Mouse (Mus musculus) forebrain, postnatal 0 days (tissue): ENCODE measurements at regions not wholly inside any gene's neighbourhood (a gene's known extent, or its start where the extent isn't known, plus 50 kb on each side); places are given as distances from the start of the nearest gene placed in this dataset.

ENCODE experiments used
- ATAC-seq: fragments of 200-750 bp; cut with Nextera tagmentation; 2 replicates; pipeline ENCODE4 v1.8.0; 2017; ENCODE audit warnings: mild to moderate bottlenecking, moderate library complexity
- DNase-seq: peaks from one replicate; pipeline ENCODE4 v3.0.0-alpha.2; 2015
- H3K27ac ChIP-seq: fragments of 300-500 bp; sonication (generic); 2 replicates; pipeline ENCODE4 v1.5.1; 2014; ENCODE audit warnings: low read depth, mild to moderate bottlenecking, antibody characterized with exemption, low read length, moderate library complexity, mixed read lengths
- H3K27me3 ChIP-seq: fragments of 300-500 bp; sonication (generic); 2 replicates; pipeline ENCODE4 v1.6.1; 2014; ENCODE audit warnings: mild to moderate bottlenecking, low read length, mixed read lengths; ENCODE audit not compliant: insufficient read depth
- H3K36me3 ChIP-seq: fragments of 300-500 bp; sonication (generic); 2 replicates; pipeline ENCODE4 v1.6.1; 2014; ENCODE audit warnings: mild to moderate bottlenecking, moderate library complexity; ENCODE audit not compliant: insufficient read depth
- H3K4me1 ChIP-seq: fragments of 300-500 bp; sonication (generic); 2 replicates; pipeline ENCODE4 v1.6.1; 2014; ENCODE audit warnings: antibody characterized with exemption; ENCODE audit not compliant: insufficient read depth
- H3K4me2 ChIP-seq: fragments of 300-500 bp; sonication (generic); 2 replicates; pipeline ENCODE4 v1.6.1; 2014; ENCODE audit warnings: low read depth, mild to moderate bottlenecking, moderate library complexity
- H3K4me3 ChIP-seq: fragments of 300-500 bp; sonication (generic); 2 replicates; pipeline ENCODE4 v1.5.1; 2014; ENCODE audit warnings: low read depth, low read length, mixed read lengths
- H3K9ac ChIP-seq: fragments of 300-500 bp; sonication (generic); 2 replicates; pipeline ENCODE4 v1.6.1; 2014; ENCODE audit warnings: mild to moderate bottlenecking
- H3K9me3 ChIP-seq: fragments of 300-500 bp; sonication (generic); 2 replicates; pipeline ENCODE4 v1.6.1; 2016; ENCODE audit warnings: low read length
- CTCF ChIP-seq: sonication (generic); IDR thresholded peaks from 2 replicates; pipeline ENCODE4 v1.5.1; 2016; ENCODE audit warnings: antibody characterized with exemption, control low read depth, low read depth
- WGBS: fragments of 180-500 bp; shearing (Covaris S2); extraction: QIAGEN DNeasy Blood & Tissue Kit; methylation state at CpG from one replicate; pipeline ENCODE4 v1.1.7; 2014; 5-methylcytosine and 5-hydroxymethylcytosine counted together

- Histone ChIP-seq H3K27ac (no peak overlapping the region), H3K36me3 (no peaks in the 10 kb centered on the region), H3K9me3 (no peaks in the 10 kb centered on the region), H3K9ac (no peak overlapping the region), H3K27me3 (no peaks in the 10 kb centered on the region), H3K4me2 (no peak overlapping the region), H3K4me3 (no peak overlapping the region), H3K4me1 (no peaks in the 10 kb centered on the region)
- peak; percentile 62 for ATAC-seq
- 42% methylated on average over 2 of the region's 2 CpGs for WGBS
- no peak for DNase-seq
- TF ChIP-seq CTCF: no peak
Observed at GRCm38 (mm10) chr10:24437177-24437576, 158.1 kb upstream of the Ccn2 start.

- ATAC-seq (no peak), DNase-seq (no peak)
- H3K4me2 ChIP-seq: no peak overlapping the region
- H3K4me3 ChIP-seq: no peak overlapping the region
- no peak overlapping the region for H3K27ac ChIP-seq
- H3K9ac ChIP-seq: no peak overlapping the region
- no peaks in the 10 kb centered on the region for H3K36me3 ChIP-seq
- no peaks in the 10 kb centered on the region for H3K4me1 ChIP-seq
- H3K9me3 ChIP-seq: no peaks in the 10 kb centered on the region
- no peak for TF ChIP-seq CTCF
- 45% methylated on average over 1 of the region's 1 CpGs for WGBS
- no peaks in the 10 kb centered on the region for H3K27me3 ChIP-seq
Observed at GRCm38 (mm10) chr10:24444572-24444971, 150.7 kb upstream of the Ccn2 start.

GRCm38 (mm10) chr10:24445036-24445435, 150.2 kb upstream of the Ccn2 start:
- no peaks in the 10 kb centered on the region for H3K27me3 ChIP-seq
- no peaks in the 10 kb centered on the region for H3K9me3 ChIP-seq
- no peak overlapping the region for H3K4me2 ChIP-seq
- no peaks in the 10 kb centered on the region for H3K36me3 ChIP-seq
- no peak overlapping the region for H3K27ac ChIP-seq
- DNase-seq (no peak), ATAC-seq (no peak)
- H3K4me1 ChIP-seq: no peaks in the 10 kb centered on the region
- WGBS: 83% methylated on average over 6 of the region's 6 CpGs
- no peak overlapping the region for H3K4me3 ChIP-seq
- no peak overlapping the region for H3K9ac ChIP-seq
- no peak for TF ChIP-seq CTCF

- Histone ChIP-seq H3K27me3 (no peaks in the 10 kb centered on the region), H3K4me2 (no peak overlapping the region), H3K9ac (no peak overlapping the region), H3K4me1 (no peaks in the 10 kb centered on the region), H3K9me3 (no peaks in the 10 kb centered on the region), H3K27ac (no peak overlapping the region), H3K36me3 (no peaks in the 10 kb centered on the region), H3K4me3 (no peak overlapping the region)
- 89% methylated on average over 8 of the region's 8 CpGs for WGBS
- no peak for DNase-seq
- no peak for ATAC-seq
- no peak for TF ChIP-seq CTCF
Observed at GRCm38 (mm10) chr10:24446168-24446567, 149.1 kb upstream of the Ccn2 start.

GRCm38 (mm10) chr10:24447135-24447534, 148.1 kb upstream of the Ccn2 start:
- Histone ChIP-seq H3K27me3 (no peaks in the 10 kb centered on the region), H3K36me3 (no peaks in the 10 kb centered on the region), H3K9ac (no peak overlapping the region), H3K4me1 (no peaks in the 10 kb centered on the region), H3K4me3 (no peak overlapping the region), H3K27ac (no peak overlapping the region), H3K9me3 (no peaks in the 10 kb centered on the region), H3K4me2 (no peak overlapping the region)
- 81% methylated on average over 6 of the region's 6 CpGs for WGBS
- no peak for DNase-seq
- TF ChIP-seq CTCF: no peak
- ATAC-seq: no peak

GRCm38 (mm10) chr10:24448001-24448561, 147.2 kb upstream of the Ccn2 start:
- Histone ChIP-seq H3K9me3 (no peaks in the 10 kb centered on the region), H3K36me3 (no peaks in the 10 kb centered on the region), H3K9ac (no peak overlapping the region), H3K4me2 (no peak overlapping the region), H3K4me1 (no peaks in the 10 kb centered on the region), H3K27ac (no peak overlapping the region), H3K4me3 (no peak overlapping the region), H3K27me3 (no peaks in the 10 kb centered on the region)
- DNase-seq: no peak
- WGBS: 76% methylated on average over 9 of the region's 9 CpGs
- ATAC-seq: peak; percentile 36; the same call in 1 of the 2 replicates
- TF ChIP-seq CTCF: no peak

GRCm38 (mm10) chr10:24453507-24453906, 141.7 kb upstream of the Ccn2 start:
- no peaks in the 10 kb centered on the region for H3K9me3 ChIP-seq
- no peak overlapping the region for H3K4me3 ChIP-seq
- TF ChIP-seq CTCF: no peak
- H3K27ac ChIP-seq: no peak overlapping the region
- H3K4me2 ChIP-seq: no peak overlapping the region
- DNase-seq (no peak), ATAC-seq (no peak)
- no peaks in the 10 kb centered on the region for H3K4me1 ChIP-seq
- 86% methylated on average over 4 of the region's 4 CpGs for WGBS
- no peaks in the 10 kb centered on the region for H3K27me3 ChIP-seq
- no peak overlapping the region for H3K9ac ChIP-seq
- no peaks in the 10 kb centered on the region for H3K36me3 ChIP-seq
